Mouse (Mus musculus): ENCODE data around the gene Dkk3. TPM values are rescaled to one million over a fixed set of nuclear protein-coding genes. Genes with fewer than 3 reads are reported as not detected.

The Dkk3 gene
- total RNA-seq, 1 experiment, result 8.6 TPM

- TF ChIP-seq ZC3H11A (IDR thresholded peaks at IDR 0.05; ENCODE audit: borderline replicate concordance, low read depth, low read length), result no peak
- no peak for TF ChIP-seq ZNF384 (IDR thresholded peaks at IDR 0.05; ENCODE audit: low read depth, low read length)
- no peak for TF ChIP-seq MAFK (IDR thresholded peaks at IDR 0.05; ENCODE audit: insufficient read depth, low read depth, low read length)
- no peak for TF ChIP-seq HCFC1 (IDR thresholded peaks at IDR 0.05; ENCODE audit: borderline replicate concordance, insufficient read depth, low read length)
- Histone ChIP-seq H3K4me1 (ENCODE audit: control insufficient read depth in 2 of 2, insufficient read depth in 2 of 2, low read length in 2 of 2, poor library complexity in 1 of 2) (no peaks in the 10 kb centered on the region), H3K9me3 (ENCODE audit: control insufficient read depth, insufficient read depth, low read depth, low read length) (no peaks in the 10 kb centered on the region), H3K4me3 (ENCODE audit: insufficient read depth in 1 of 2, low read depth in 1 of 2, low read length in 2 of 2, poor library complexity in 1 of 2, severe bottlenecking in 1 of 2) (no peak overlapping the region), H3K36me3 (ENCODE audit: control insufficient read depth, insufficient read depth, low read length, poor library complexity, severe bottlenecking) (no peaks in the 10 kb centered on the region), H3K9ac (ENCODE audit: insufficient read depth, low read depth, low read length, poor library complexity, severe bottlenecking) (no peak overlapping the region), H3K27ac (ENCODE audit: insufficient read depth, low read depth, low read length, poor library complexity, severe bottlenecking) (no peak overlapping the region)
- DNase-seq (ENCODE audit: low read depth, low spot score), result no peak
- in situ Hi-C loops (cut with MboI; ENCODE audit: low sequenced_read_pairs in 2 of 2, unreplicated experiment in 2 of 2), result no loop called here
Observed at GRCm38 (mm10) chr7:112194286-112194685, 35.4 kb upstream of the Dkk3 start.

GRCm38 (mm10) chr7:112192778-112193177, 33.9 kb upstream of the Dkk3 start:
- Histone ChIP-seq H3K9me3 (ENCODE audit: control insufficient read depth, insufficient read depth, low read depth, low read length) (no peaks in the 10 kb centered on the region), H3K4me3 (ENCODE audit: insufficient read depth in 1 of 2, low read depth in 1 of 2, low read length in 2 of 2, poor library complexity in 1 of 2, severe bottlenecking in 1 of 2) (no peak overlapping the region), H3K4me1 (ENCODE audit: control insufficient read depth in 2 of 2, insufficient read depth in 2 of 2, low read length in 2 of 2, poor library complexity in 1 of 2) (no peaks in the 10 kb centered on the region), H3K9ac (ENCODE audit: insufficient read depth, low read depth, low read length, poor library complexity, severe bottlenecking) (no peak overlapping the region), H3K36me3 (ENCODE audit: control insufficient read depth, insufficient read depth, low read length, poor library complexity, severe bottlenecking) (no peaks in the 10 kb centered on the region), H3K27ac (ENCODE audit: insufficient read depth, low read depth, low read length, poor library complexity, severe bottlenecking) (no peak overlapping the region)
- TF ChIP-seq HCFC1 (IDR thresholded peaks at IDR 0.05; ENCODE audit: borderline replicate concordance, insufficient read depth, low read length), result no peak
- no peak for TF ChIP-seq ZNF384 (IDR thresholded peaks at IDR 0.05; ENCODE audit: low read depth, low read length)
- no peak for TF ChIP-seq ZC3H11A (IDR thresholded peaks at IDR 0.05; ENCODE audit: borderline replicate concordance, low read depth, low read length)
- TF ChIP-seq CHD2 (IDR thresholded peaks at IDR 0.05; ENCODE audit: low read depth, low read length), result no peak
- TF ChIP-seq MAFK (IDR thresholded peaks at IDR 0.05; ENCODE audit: insufficient read depth, low read depth, low read length), result no peak
- in situ Hi-C loops (cut with MboI; ENCODE audit: low sequenced_read_pairs in 2 of 2, unreplicated experiment in 2 of 2), result no loop called here
- no peak for DNase-seq (ENCODE audit: low read depth, low spot score)

- in situ Hi-C loops (cut with MboI; ENCODE audit: low sequenced_read_pairs in 2 of 2, unreplicated experiment in 2 of 2), result no loop called here
- H3K9ac ChIP-seq (ENCODE audit: insufficient read depth, low read depth, low read length, poor library complexity, severe bottlenecking), result no peak overlapping the region
- no peak overlapping the region for H3K27ac ChIP-seq (ENCODE audit: insufficient read depth, low read depth, low read length, poor library complexity, severe bottlenecking)
- H3K4me1 ChIP-seq (ENCODE audit: control insufficient read depth in 2 of 2, insufficient read depth in 2 of 2, low read length in 2 of 2, poor library complexity in 1 of 2), result no peaks in the 10 kb centered on the region
- no peak for DNase-seq (ENCODE audit: low read depth, low spot score)
- H3K36me3 ChIP-seq (ENCODE audit: control insufficient read depth, insufficient read depth, low read length, poor library complexity, severe bottlenecking), result no peaks in the 10 kb centered on the region
- H3K4me3 ChIP-seq (ENCODE audit: insufficient read depth in 1 of 2, low read depth in 1 of 2, low read length in 2 of 2, poor library complexity in 1 of 2, severe bottlenecking in 1 of 2), result no peak overlapping the region
- no peaks in the 10 kb centered on the region for H3K9me3 ChIP-seq (ENCODE audit: control insufficient read depth, insufficient read depth, low read depth, low read length)
- TF ChIP-seq CHD2 (IDR thresholded peaks at IDR 0.05; ENCODE audit: low read depth, low read length) (no peak), ZNF384 (IDR thresholded peaks at IDR 0.05; ENCODE audit: low read depth, low read length) (no peak), HCFC1 (IDR thresholded peaks at IDR 0.05; ENCODE audit: borderline replicate concordance, insufficient read depth, low read length) (no peak), ZC3H11A (IDR thresholded peaks at IDR 0.05; ENCODE audit: borderline replicate concordance, low read depth, low read length) (no peak), MAFK (IDR thresholded peaks at IDR 0.05; ENCODE audit: insufficient read depth, low read depth, low read length) (no peak)
Observed at GRCm38 (mm10) chr7:112192237-112192636, 33.4 kb upstream of the Dkk3 start.

GRCm38 (mm10) chr7:112187536-112188459, 28.9 kb upstream of the Dkk3 start:
- no peak for DNase-seq (ENCODE audit: low read depth, low spot score)
- in situ Hi-C loops (cut with MboI; ENCODE audit: low sequenced_read_pairs in 2 of 2, unreplicated experiment in 2 of 2), result loop anchor here in 1 of 2 experiments (10.0 kb wide), 1 partner anchor 187 kb away; no protein-coding TSS in a partner anchor
- Histone ChIP-seq H3K27ac (ENCODE audit: insufficient read depth, low read depth, low read length, poor library complexity, severe bottlenecking) (no peak overlapping the region), H3K4me1 (ENCODE audit: control insufficient read depth in 2 of 2, insufficient read depth in 2 of 2, low read length in 2 of 2, poor library complexity in 1 of 2) (no peaks in the 10 kb centered on the region), H3K9me3 (ENCODE audit: control insufficient read depth, insufficient read depth, low read depth, low read length) (no peaks in the 10 kb centered on the region), H3K36me3 (ENCODE audit: control insufficient read depth, insufficient read depth, low read length, poor library complexity, severe bottlenecking) (no peaks in the 10 kb centered on the region), H3K9ac (ENCODE audit: insufficient read depth, low read depth, low read length, poor library complexity, severe bottlenecking) (no peak overlapping the region), H3K4me3 (ENCODE audit: insufficient read depth in 1 of 2, low read depth in 1 of 2, low read length in 2 of 2, poor library complexity in 1 of 2, severe bottlenecking in 1 of 2) (no peak overlapping the region)
- no peak for TF ChIP-seq ZNF384 (IDR thresholded peaks at IDR 0.05; ENCODE audit: low read depth, low read length)
- no peak for TF ChIP-seq ZC3H11A (IDR thresholded peaks at IDR 0.05; ENCODE audit: borderline replicate concordance, low read depth, low read length)
- TF ChIP-seq HCFC1 (IDR thresholded peaks at IDR 0.05; ENCODE audit: borderline replicate concordance, insufficient read depth, low read length), result no peak
- TF ChIP-seq MAFK (IDR thresholded peaks at IDR 0.05; ENCODE audit: insufficient read depth, low read depth, low read length), result no peak
- TF ChIP-seq CHD2 (IDR thresholded peaks at IDR 0.05; ENCODE audit: low read depth, low read length), result no peak

Data from ES-E14 (cell line).